Mouse (Mus musculus): ENCODE measurements around the gene Sema6b.

Sema6b gene

DNA sequence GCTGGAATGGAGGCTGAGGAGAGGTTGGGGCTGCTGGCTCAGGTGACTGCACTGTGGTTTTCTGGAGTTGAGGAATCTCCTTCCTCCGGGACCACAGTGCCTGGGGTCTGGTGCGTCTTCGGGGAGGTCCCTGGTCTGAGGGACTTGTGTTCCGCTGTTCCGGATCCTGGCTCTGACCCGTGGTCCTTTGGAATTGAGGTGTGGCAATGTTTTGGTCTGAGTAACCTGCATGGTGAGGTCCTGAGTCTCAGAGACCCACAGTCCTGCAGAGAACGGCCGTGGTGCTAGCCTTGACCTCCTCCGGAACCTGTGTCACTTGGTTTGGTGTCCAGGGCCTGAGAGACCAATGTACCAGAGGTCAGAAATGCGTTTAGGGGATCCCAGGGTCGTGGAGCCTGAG, 60.2 kb downstream of the Sema6b start:
- peak; percentile 72 for DNase-seq

- DNase-seq, result peak; percentile 100
Measured at GRCm38 (mm10) chr17:56078880-56079795, 61.0 kb downstream of the Sema6b start, which contains the start of gene Hdgfl2. TSS of gene Hdgfl2 (plus strand) at chr17:56079634.

- DNase-seq, result peak; percentile 78
Measured at GRCm38 (mm10) chr17:56078361-56078760, 61.8 kb downstream of the Sema6b start.

GRCm38 (mm10) chr17:56077523-56077922, 62.6 kb downstream of the Sema6b start:
- no peak for DNase-seq

GRCm38 (mm10) chr17:56074827-56075208, 65.3 kb downstream of the Sema6b start, which contains the start of gene Ubxn6:
TSS of gene Ubxn6 (minus strand) at chr17:56075028.
- DNase-seq, result peak; percentile 96

DNA sequence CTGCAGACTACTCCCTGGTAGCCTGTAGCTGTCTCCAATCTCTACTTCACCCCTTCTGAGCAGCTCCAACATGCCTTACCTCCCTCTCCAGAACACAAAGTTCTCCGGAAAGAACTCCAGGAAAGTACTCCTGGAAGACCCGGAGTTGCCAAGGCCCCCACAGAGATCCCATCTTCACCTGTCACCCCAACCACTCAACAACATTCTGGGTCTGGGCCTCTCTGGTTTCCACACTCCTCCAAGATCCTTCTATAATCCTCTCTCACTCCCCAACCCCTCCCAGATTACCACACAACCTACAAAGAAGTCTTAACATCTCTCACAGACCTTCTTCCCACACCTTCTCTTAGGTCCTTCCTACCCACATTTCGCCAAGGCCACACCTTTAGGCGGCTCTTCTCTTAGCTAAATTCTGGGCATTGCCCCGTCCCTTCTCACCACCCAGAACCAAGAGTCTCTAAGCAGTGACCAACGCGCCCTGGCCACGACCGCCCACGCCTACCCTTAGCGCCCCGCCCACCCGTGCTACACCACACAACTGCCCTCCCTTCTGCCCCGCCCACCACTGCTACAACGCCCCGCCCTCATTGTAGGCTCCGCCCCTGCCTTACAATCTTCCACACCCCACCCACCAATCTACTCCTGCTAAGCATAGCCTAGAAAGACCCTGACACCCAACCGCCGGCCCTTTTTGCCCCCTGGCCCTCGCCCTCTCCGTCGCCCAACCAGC, 65.9 kb downstream of the Sema6b start:
- peak; percentile 83 for DNase-seq

All from cerebellum, adult 9-11 months (tissue).